Mouse (Mus musculus): ENCODE data around the gene Lnx2. TPM values are rescaled to one million over a fixed set of nuclear protein-coding genes. Genes with fewer than 3 reads are reported as not detected.

The Lnx2 gene
- polyA plus RNA-seq, 2 experiments: 4.1 to 4.4 TPM

- TF ChIP-seq CTCF (IDR thresholded peaks at IDR 0.05; ENCODE audit: low read depth): peak; percentile 58
- no peak for TF ChIP-seq EP300 (IDR thresholded peaks at IDR 0.05; ENCODE audit: low read depth)
- Histone ChIP-seq H3K4me1 (replicated peaks; ENCODE audit: control insufficient read depth in 2 of 2, insufficient read depth in 2 of 2, low read length in 1 of 2) (no peaks in the 10 kb centered on the region), H3K9ac (replicated peaks) (no peak overlapping the region), H3K27ac (no peak overlapping the region), H3K36me3 (replicated peaks; ENCODE audit: control insufficient read depth, insufficient read depth, low read depth) (0 out of 2 replicates have a peak, but pooled peaks cover 3% of the 10 kb centered on the region), H3K27me3 (ENCODE audit: control insufficient read depth, insufficient read depth, low read length) (no peaks in the 10 kb centered on the region), H3K4me2 (ENCODE audit: low read depth) (no peak overlapping the region), H3K4me3 (ENCODE audit: insufficient read depth in 1 of 2, low read depth in 2 of 2, low read length in 2 of 2) (no peak overlapping the region), H3K9me3 (ENCODE audit: control insufficient read depth, low read length) (peaks cover 2% of the 10 kb centered on the region)
- 78% methylated on average over 4 of the region's 4 CpGs for whole genome bisulfite sequencing (ENCODE audit: insufficient replicate concordance)
- ATAC-seq (ENCODE audit: insufficient read depth) (no peak), DNase-seq (ENCODE audit: low read depth in 3 of 3, low spot score in 3 of 3) (no peak)
Measured at GRCm38 (mm10) chr5:147115631-147116030, 39.2 kb upstream of the Lnx2 start.

- no peak overlapping the region for H3K4me2 ChIP-seq (ENCODE audit: low read depth)
- no peak for ATAC-seq (ENCODE audit: insufficient read depth)
- TF ChIP-seq EP300 (IDR thresholded peaks at IDR 0.05; ENCODE audit: low read depth) (no peak), CTCF (IDR thresholded peaks at IDR 0.05; ENCODE audit: low read depth) (no peak)
- 66% methylated on average over 7 of the region's 7 CpGs for WGBS (ENCODE audit: insufficient replicate concordance)
- no peaks in the 10 kb centered on the region for H3K27me3 ChIP-seq (ENCODE audit: control insufficient read depth, insufficient read depth, low read length)
- no peak overlapping the region for H3K4me3 ChIP-seq (ENCODE audit: insufficient read depth in 1 of 2, low read depth in 2 of 2, low read length in 2 of 2)
- no peak overlapping the region for H3K27ac ChIP-seq
- 0 out of 2 replicates have a peak, but pooled peaks cover 3% of the 10 kb centered on the region for H3K36me3 ChIP-seq (replicated peaks; ENCODE audit: control insufficient read depth, insufficient read depth, low read depth)
- no peak for DNase-seq (ENCODE audit: low read depth in 3 of 3, low spot score in 3 of 3)
- peaks cover 2% of the 10 kb centered on the region for H3K9me3 ChIP-seq (ENCODE audit: control insufficient read depth, low read length)
- H3K4me1 ChIP-seq (replicated peaks; ENCODE audit: control insufficient read depth in 2 of 2, insufficient read depth in 2 of 2, low read length in 1 of 2): no peaks in the 10 kb centered on the region
- H3K9ac ChIP-seq (replicated peaks): no peak overlapping the region
Measured at GRCm38 (mm10) chr5:147114738-147115137, 38.4 kb upstream of the Lnx2 start.

GRCm38 (mm10) chr5:147108861-147109591, 32.6 kb upstream of the Lnx2 start:
- Histone ChIP-seq H3K27me3 (ENCODE audit: control insufficient read depth, insufficient read depth, low read length) (no peaks in the 10 kb centered on the region), H3K27ac (no peak overlapping the region), H3K4me2 (ENCODE audit: low read depth) (no peak overlapping the region), H3K4me3 (ENCODE audit: insufficient read depth in 1 of 2, low read depth in 2 of 2, low read length in 2 of 2) (no peak overlapping the region), H3K9me3 (ENCODE audit: control insufficient read depth, low read length) (peaks cover 2% of the 10 kb centered on the region), H3K36me3 (replicated peaks; ENCODE audit: control insufficient read depth, insufficient read depth, low read depth) (0 out of 2 replicates have a peak, but pooled peaks cover 3% of the 10 kb centered on the region), H3K4me1 (replicated peaks; ENCODE audit: control insufficient read depth in 2 of 2, insufficient read depth in 2 of 2, low read length in 1 of 2) (no peaks in the 10 kb centered on the region), H3K9ac (replicated peaks) (no peak overlapping the region)
- DNase-seq (ENCODE audit: low read depth in 3 of 3, low spot score in 3 of 3): no peak
- TF ChIP-seq EP300 (IDR thresholded peaks at IDR 0.05; ENCODE audit: low read depth) (no peak), CTCF (IDR thresholded peaks at IDR 0.05; ENCODE audit: low read depth) (no peak)
- WGBS (ENCODE audit: insufficient replicate concordance): 80% methylated on average over 13 of the region's 13 CpGs
- ATAC-seq (ENCODE audit: insufficient read depth): no peak

- Histone ChIP-seq H3K27ac (no peak overlapping the region), H3K27me3 (ENCODE audit: control insufficient read depth, insufficient read depth, low read length) (no peaks in the 10 kb centered on the region), H3K4me3 (ENCODE audit: insufficient read depth in 1 of 2, low read depth in 2 of 2, low read length in 2 of 2) (no peak overlapping the region), H3K36me3 (replicated peaks; ENCODE audit: control insufficient read depth, insufficient read depth, low read depth) (0 out of 2 replicates have a peak, but pooled peaks cover 3% of the 10 kb centered on the region), H3K9ac (replicated peaks) (no peak overlapping the region), H3K4me2 (ENCODE audit: low read depth) (no peak overlapping the region), H3K9me3 (ENCODE audit: control insufficient read depth, low read length) (no peaks in the 10 kb centered on the region), H3K4me1 (replicated peaks; ENCODE audit: control insufficient read depth in 2 of 2, insufficient read depth in 2 of 2, low read length in 1 of 2) (no peaks in the 10 kb centered on the region)
- 84% methylated on average over 3 of the region's 3 CpGs for WGBS (ENCODE audit: insufficient replicate concordance)
- no peak for ATAC-seq (ENCODE audit: insufficient read depth)
- no peak for DNase-seq (ENCODE audit: low read depth in 3 of 3, low spot score in 3 of 3)
- TF ChIP-seq CTCF (IDR thresholded peaks at IDR 0.05; ENCODE audit: low read depth) (no peak), EP300 (IDR thresholded peaks at IDR 0.05; ENCODE audit: low read depth) (no peak)
Measured at GRCm38 (mm10) chr5:147107276-147107675, 30.9 kb upstream of the Lnx2 start.

GRCm38 (mm10) chr5:147102295-147102694, 25.9 kb upstream of the Lnx2 start:
- no peaks in the 10 kb centered on the region for H3K27me3 ChIP-seq (ENCODE audit: control insufficient read depth, insufficient read depth, low read length)
- ATAC-seq (ENCODE audit: insufficient read depth) (no peak), DNase-seq (ENCODE audit: low read depth in 3 of 3, low spot score in 3 of 3) (no peak)
- TF ChIP-seq EP300 (IDR thresholded peaks at IDR 0.05; ENCODE audit: low read depth): no peak
- TF ChIP-seq CTCF (IDR thresholded peaks at IDR 0.05; ENCODE audit: low read depth): no peak
- no peak overlapping the region for H3K4me3 ChIP-seq (ENCODE audit: insufficient read depth in 1 of 2, low read depth in 2 of 2, low read length in 2 of 2)
- no peaks in the 10 kb centered on the region for H3K4me1 ChIP-seq (replicated peaks; ENCODE audit: control insufficient read depth in 2 of 2, insufficient read depth in 2 of 2, low read length in 1 of 2)
- no peak overlapping the region for H3K9ac ChIP-seq (replicated peaks)
- H3K36me3 ChIP-seq (replicated peaks; ENCODE audit: control insufficient read depth, insufficient read depth, low read depth): no peaks in the 10 kb centered on the region
- H3K27ac ChIP-seq: no peak overlapping the region
- no peaks in the 10 kb centered on the region for H3K9me3 ChIP-seq (ENCODE audit: control insufficient read depth, low read length)
- no peak overlapping the region for H3K4me2 ChIP-seq (ENCODE audit: low read depth)
- WGBS (ENCODE audit: insufficient replicate concordance): 82% methylated on average over 6 of the region's 6 CpGs

Measured in liver, embryonic 14.5 days (tissue).